Mouse (Mus musculus) neural tube, embryonic 14.5 days (tissue): ENCODE measurements around the gene Tsn. TPM values are rescaled to one million over a fixed set of nuclear protein-coding genes. Genes with fewer than 3 reads are reported as not detected.

Source experiments
- polyA plus RNA-seq: library from polyadenylated mRNA; unstranded; fragments of >200 nt; fragmentation: Nextera tagmentation; extraction: Ambion mirVana; gene quantifications from 2 replicates; pipeline ENCODE4 v1.2.1, GENCODE M21; 2014

Tsn gene
- polyA plus RNA-seq, 1 experiment from 2014 or later: 473 TPM

Other genes starting within 250 kb of the Tsn start
- 0.82 and 1.1 TPM in 2 replicates for gene Gm29106, start 135.2 kb downstream of the Tsn start, polyA plus RNA-seq
- gene Nifk, start 10.1 kb upstream of the Tsn start, polyA plus RNA-seq: 63.3 and 72.4 TPM in 2 replicates
- gene Clasp1, start 77.3 kb upstream of the Tsn start, polyA plus RNA-seq: 149 TPM in 2 replicates